Mouse (Mus musculus): ENCODE measurements at regions not wholly inside any gene's neighbourhood (a gene's known extent, or its start where the extent isn't known, plus 50 kb on each side); places are given as distances from the start of the nearest gene placed in this dataset.

GRCm38 (mm10) chr16:46863959-46864358 lies 365.6 kb upstream of the Nectin3 start:
- H3K27ac ChIP-seq (ENCODE audit: insufficient read depth, low read depth, low read length, poor library complexity, severe bottlenecking), result no peak overlapping the region
- H3K36me3 ChIP-seq (ENCODE audit: control insufficient read depth, insufficient read depth, low read length, poor library complexity, severe bottlenecking), result no peaks in the 10 kb centered on the region
- no peaks in the 10 kb centered on the region for H3K4me1 ChIP-seq (ENCODE audit: control insufficient read depth in 2 of 2, insufficient read depth in 2 of 2, low read length in 2 of 2, poor library complexity in 1 of 2)
- TF ChIP-seq ZNF384 (IDR thresholded peaks at IDR 0.05; ENCODE audit: low read depth, low read length), result no peak
- TF ChIP-seq ZC3H11A (IDR thresholded peaks at IDR 0.05; ENCODE audit: borderline replicate concordance, low read depth, low read length), result no peak
- no peak for TF ChIP-seq CHD2 (IDR thresholded peaks at IDR 0.05; ENCODE audit: low read depth, low read length)
- TF ChIP-seq HCFC1 (IDR thresholded peaks at IDR 0.05; ENCODE audit: borderline replicate concordance, insufficient read depth, low read length), result no peak
- TF ChIP-seq MAFK (IDR thresholded peaks at IDR 0.05; ENCODE audit: insufficient read depth, low read depth, low read length), result no peak
- no peak for DNase-seq (ENCODE audit: low read depth, low spot score)
- H3K9me3 ChIP-seq (ENCODE audit: control insufficient read depth, insufficient read depth, low read depth, low read length), result no peaks in the 10 kb centered on the region
- H3K9ac ChIP-seq (ENCODE audit: insufficient read depth, low read depth, low read length, poor library complexity, severe bottlenecking), result no peak overlapping the region
- in situ Hi-C loops (cut with MboI; ENCODE audit: low sequenced_read_pairs in 2 of 2, unreplicated experiment in 2 of 2), result no loop called here
- no peak overlapping the region for H3K4me3 ChIP-seq (ENCODE audit: insufficient read depth in 1 of 2, low read depth in 1 of 2, low read length in 2 of 2, poor library complexity in 1 of 2, severe bottlenecking in 1 of 2)

DNA sequence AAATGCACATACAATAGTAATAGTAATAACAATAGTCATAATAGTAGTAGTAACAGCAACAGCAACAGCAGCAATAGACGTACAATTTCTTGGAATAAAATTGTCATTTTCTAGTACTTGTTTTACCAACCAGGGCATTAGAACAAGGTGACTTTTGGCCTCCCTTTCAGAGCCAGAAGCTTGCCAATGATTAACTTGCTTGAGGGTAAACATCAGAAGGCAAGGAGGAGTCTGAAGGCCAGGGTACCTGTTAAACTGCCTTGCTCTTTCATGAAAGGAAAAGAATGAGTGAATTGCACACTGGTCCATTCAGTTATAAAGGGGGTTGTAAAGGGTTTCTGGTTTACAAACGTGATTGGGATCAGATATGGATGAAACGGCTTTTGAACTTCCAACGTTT lies 351.2 kb upstream of the Nectin3 start:
- no peak for DNase-seq (ENCODE audit: low read depth, low spot score)
- Histone ChIP-seq H3K36me3 (ENCODE audit: control insufficient read depth, insufficient read depth, low read length, poor library complexity, severe bottlenecking) (no peaks in the 10 kb centered on the region), H3K4me3 (ENCODE audit: insufficient read depth in 1 of 2, low read depth in 1 of 2, low read length in 2 of 2, poor library complexity in 1 of 2, severe bottlenecking in 1 of 2) (no peak overlapping the region), H3K9me3 (ENCODE audit: control insufficient read depth, insufficient read depth, low read depth, low read length) (no peaks in the 10 kb centered on the region), H3K4me1 (ENCODE audit: control insufficient read depth in 2 of 2, insufficient read depth in 2 of 2, low read length in 2 of 2, poor library complexity in 1 of 2) (no peaks in the 10 kb centered on the region), H3K27ac (ENCODE audit: insufficient read depth, low read depth, low read length, poor library complexity, severe bottlenecking) (no peak overlapping the region), H3K9ac (ENCODE audit: insufficient read depth, low read depth, low read length, poor library complexity, severe bottlenecking) (no peak overlapping the region)
- TF ChIP-seq ZC3H11A (IDR thresholded peaks at IDR 0.05; ENCODE audit: borderline replicate concordance, low read depth, low read length) (no peak), HCFC1 (IDR thresholded peaks at IDR 0.05; ENCODE audit: borderline replicate concordance, insufficient read depth, low read length) (no peak), ZNF384 (IDR thresholded peaks at IDR 0.05; ENCODE audit: low read depth, low read length) (no peak), MAFK (IDR thresholded peaks at IDR 0.05; ENCODE audit: insufficient read depth, low read depth, low read length) (no peak), CHD2 (IDR thresholded peaks at IDR 0.05; ENCODE audit: low read depth, low read length) (no peak)
- in situ Hi-C loops (cut with MboI; ENCODE audit: low sequenced_read_pairs in 2 of 2, unreplicated experiment in 2 of 2), result no loop called here

DNA sequence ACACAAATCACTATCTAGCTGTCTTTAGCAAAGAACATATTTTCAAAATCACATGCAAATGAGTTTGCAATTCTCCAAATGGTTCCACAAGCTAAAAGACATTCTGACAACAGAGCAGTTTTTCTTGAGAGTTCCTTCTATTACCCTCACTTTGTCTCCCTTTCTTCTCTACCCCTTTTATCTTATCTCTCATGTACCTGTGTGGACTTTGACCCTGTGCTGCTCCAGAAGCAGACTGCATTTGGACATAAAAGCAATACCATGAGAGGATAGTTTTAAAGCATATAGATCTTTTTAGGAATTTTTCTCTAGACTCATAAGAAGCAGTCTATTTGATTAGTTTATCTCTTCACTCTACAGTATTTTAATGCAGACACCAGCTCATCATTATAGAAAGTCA lies 350.4 kb upstream of the Nectin3 start:
- no peaks in the 10 kb centered on the region for H3K9me3 ChIP-seq (ENCODE audit: control insufficient read depth, insufficient read depth, low read depth, low read length)
- no peaks in the 10 kb centered on the region for H3K4me1 ChIP-seq (ENCODE audit: control insufficient read depth in 2 of 2, insufficient read depth in 2 of 2, low read length in 2 of 2, poor library complexity in 1 of 2)
- H3K4me3 ChIP-seq (ENCODE audit: insufficient read depth in 1 of 2, low read depth in 1 of 2, low read length in 2 of 2, poor library complexity in 1 of 2, severe bottlenecking in 1 of 2), result no peak overlapping the region
- no peaks in the 10 kb centered on the region for H3K36me3 ChIP-seq (ENCODE audit: control insufficient read depth, insufficient read depth, low read length, poor library complexity, severe bottlenecking)
- no peak overlapping the region for H3K9ac ChIP-seq (ENCODE audit: insufficient read depth, low read depth, low read length, poor library complexity, severe bottlenecking)
- in situ Hi-C loops (cut with MboI; ENCODE audit: low sequenced_read_pairs in 2 of 2, unreplicated experiment in 2 of 2), result no loop called here
- H3K27ac ChIP-seq (ENCODE audit: insufficient read depth, low read depth, low read length, poor library complexity, severe bottlenecking), result no peak overlapping the region
- DNase-seq (ENCODE audit: low read depth, low spot score), result no peak
- TF ChIP-seq CHD2 (IDR thresholded peaks at IDR 0.05; ENCODE audit: low read depth, low read length) (no peak), ZC3H11A (IDR thresholded peaks at IDR 0.05; ENCODE audit: borderline replicate concordance, low read depth, low read length) (no peak), MAFK (IDR thresholded peaks at IDR 0.05; ENCODE audit: insufficient read depth, low read depth, low read length) (no peak), HCFC1 (IDR thresholded peaks at IDR 0.05; ENCODE audit: borderline replicate concordance, insufficient read depth, low read length) (no peak), ZNF384 (IDR thresholded peaks at IDR 0.05; ENCODE audit: low read depth, low read length) (no peak)

GRCm38 (mm10) chr16:46847707-46848356 lies 349.5 kb upstream of the Nectin3 start:
- Histone ChIP-seq H3K36me3 (ENCODE audit: control insufficient read depth, insufficient read depth, low read length, poor library complexity, severe bottlenecking) (no peaks in the 10 kb centered on the region), H3K4me3 (ENCODE audit: insufficient read depth in 1 of 2, low read depth in 1 of 2, low read length in 2 of 2, poor library complexity in 1 of 2, severe bottlenecking in 1 of 2) (no peak overlapping the region), H3K27ac (ENCODE audit: insufficient read depth, low read depth, low read length, poor library complexity, severe bottlenecking) (no peak overlapping the region), H3K9ac (ENCODE audit: insufficient read depth, low read depth, low read length, poor library complexity, severe bottlenecking) (no peak overlapping the region), H3K4me1 (ENCODE audit: control insufficient read depth in 2 of 2, insufficient read depth in 2 of 2, low read length in 2 of 2, poor library complexity in 1 of 2) (no peaks in the 10 kb centered on the region), H3K9me3 (ENCODE audit: control insufficient read depth, insufficient read depth, low read depth, low read length) (no peaks in the 10 kb centered on the region)
- TF ChIP-seq CHD2 (IDR thresholded peaks at IDR 0.05; ENCODE audit: low read depth, low read length) (no peak), ZNF384 (IDR thresholded peaks at IDR 0.05; ENCODE audit: low read depth, low read length) (no peak), HCFC1 (IDR thresholded peaks at IDR 0.05; ENCODE audit: borderline replicate concordance, insufficient read depth, low read length) (no peak), ZC3H11A (IDR thresholded peaks at IDR 0.05; ENCODE audit: borderline replicate concordance, low read depth, low read length) (no peak), MAFK (IDR thresholded peaks at IDR 0.05; ENCODE audit: insufficient read depth, low read depth, low read length) (no peak)
- in situ Hi-C loops (cut with MboI; ENCODE audit: low sequenced_read_pairs in 2 of 2, unreplicated experiment in 2 of 2), result no loop called here
- DNase-seq (ENCODE audit: low read depth, low spot score), result no peak
